Mouse (Mus musculus) G1E (cell line): Measurements from ENCODE around the gene Pbxip1. TPM values are rescaled to one million over a fixed set of nuclear protein-coding genes. Genes with fewer than 3 reads are reported as not detected.

Experiments
- ATAC-seq: 2 replicates; pipeline ENCODE4 v1.8.0; 2016; ENCODE audit warnings: mild to moderate bottlenecking; ENCODE audit not compliant: insufficient number of reproducible peaks, poor library complexity, low FRiP score, severe bottlenecking; ENCODE audit errors: extremely low read depth
- DNase-seq: peaks from one replicate; pipeline ENCODE4 v3.0.0; 2012; ENCODE audit warnings: low spot score
- H3K27me3 ChIP-seq: 2 replicates; pipeline ENCODE4 v1.6.1; 2012; ENCODE audit warnings: mild to moderate bottlenecking, low read length, inconsistent platforms; ENCODE audit not compliant: insufficient read depth
- H3K36me3 ChIP-seq: replicated peaks from 2 replicates; pipeline ENCODE3; 2012; ENCODE audit warnings: mild to moderate bottlenecking, inconsistent platforms
- H3K4me1 ChIP-seq: 2 replicates; pipeline ENCODE4 v1.6.1; 2012; ENCODE audit warnings: low read depth, low read length, inconsistent platforms, mixed read lengths; ENCODE audit not compliant: insufficient read depth
- H3K4me3 ChIP-seq: 2 replicates; pipeline ENCODE4 v1.5.1; 2012; ENCODE audit warnings: low read depth, mild to moderate bottlenecking, inconsistent platforms, low read length, moderate library complexity, mixed read lengths
- H3K9me3 ChIP-seq: replicated peaks from 2 replicates; pipeline ENCODE4 v1.6.1; 2012; ENCODE audit warnings: inconsistent platforms
- CTCF ChIP-seq: IDR thresholded peaks from 2 replicates; pipeline ENCODE4 v1.5.1; 2012; ENCODE audit warnings: low read depth, low read length, inconsistent platforms, mixed read lengths
- GATA1 ChIP-seq: IDR thresholded peaks from 2 replicates; pipeline ENCODE4 v1.6.1; 2012; ENCODE audit warnings: borderline replicate concordance, low read length, inconsistent platforms, mixed read lengths
- GATA2 ChIP-seq: IDR thresholded peaks from 2 replicates; pipeline ENCODE4 v1.6.1; 2012; ENCODE audit warnings: low read depth, low read length, inconsistent platforms, borderline replicate concordance
- POLR2AphosphoS5 ChIP-seq: IDR thresholded peaks from 2 replicates; pipeline ENCODE4 v1.6.1; 2012; ENCODE audit warnings: low read depth, low read length, inconsistent platforms; ENCODE audit not compliant: insufficient replicate concordance
- TAL1 ChIP-seq: conservative IDR thresholded peaks from 2 replicates; pipeline ENCODE4 v1.6.1; 2012; ENCODE audit warnings: low read depth, low read length, inconsistent platforms, mixed read lengths
- polyA plus RNA-seq: library from polyadenylated mRNA; stranded (reverse); fragments of >175 nt; gene quantifications from 2 replicates; pipeline ENCODE4 v1.2.3, GENCODE M21; 2012
- total RNA-seq, 2 experiments: library from RNA; stranded (forward) in 1 of 2; stranded (reverse) in 1 of 2; fragments of 200-1000 nt in 1 of 2; fragments of >200 nt in 1 of 2; fragmentation: Nextera tagmentation in 1 of 2; gene quantifications; 2 replicates each; pipeline ENCODE4 v1.2.3; 2014 to 2017

Pbxip1 gene
- total and polyA plus RNA-seq, 3 experiments, result 9.0 to 16.4 (median 12.1) TPM

- peak within 1 kb of the TSS; percentile 96 for H3K4me3 ChIP-seq
- TF ChIP-seq POLR2AphosphoS5, result no peak
- no peak for TF ChIP-seq CTCF
- no peak for TF ChIP-seq TAL1
- no peak for TF ChIP-seq GATA1
- no peak for TF ChIP-seq GATA2
- no peaks in the 10 kb centered on the region for H3K9me3 ChIP-seq
- ATAC-seq (peak; percentile 89), DNase-seq (peak; percentile 92)
- peaks cover 52% of the 10 kb centered on the region for H3K4me1 ChIP-seq
- no peaks in the 10 kb centered on the region for H3K27me3 ChIP-seq
- H3K36me3 ChIP-seq, result peaks cover 75% of the 10 kb centered on the region
These were observed 6.0 kb upstream of the Pbxip1 start, which contains the start of gene Pygo2 for GRCm38 (mm10) chr3:89430171-89431159. Pygo2 (plus strand) TSS chr3:89430214.

GRCm38 (mm10) chr3:89432606-89433005 is 3.9 kb upstream of the Pbxip1 start:
- ATAC-seq (no peak), DNase-seq (no peak)
- peaks cover 56% of the 10 kb centered on the region for H3K36me3 ChIP-seq
- no peaks in the 10 kb centered on the region for H3K9me3 ChIP-seq
- H3K4me3 ChIP-seq, result no peak overlapping the region
- H3K4me1 ChIP-seq, result peaks cover 52% of the 10 kb centered on the region
- TF ChIP-seq GATA1 (no peak), TAL1 (no peak), POLR2AphosphoS5 (no peak), CTCF (no peak), GATA2 (no peak)
- H3K27me3 ChIP-seq, result no peaks in the 10 kb centered on the region

GRCm38 (mm10) chr3:89434532-89434931 is 2.0 kb upstream of the Pbxip1 start:
- TF ChIP-seq GATA2, result no peak
- no peak for TF ChIP-seq TAL1
- no peak for TF ChIP-seq POLR2AphosphoS5
- no peak for TF ChIP-seq CTCF
- TF ChIP-seq GATA1, result no peak
- Histone ChIP-seq H3K4me1 (peaks cover 62% of the 10 kb centered on the region), H3K4me3 (no peak overlapping the region), H3K9me3 (no peaks in the 10 kb centered on the region), H3K36me3 (peaks cover 54% of the 10 kb centered on the region), H3K27me3 (no peaks in the 10 kb centered on the region)
- DNase-seq (no peak), ATAC-seq (no peak)

GRCm38 (mm10) chr3:89435041-89435440 is 1.5 kb upstream of the Pbxip1 start:
- Histone ChIP-seq H3K27me3 (no peaks in the 10 kb centered on the region), H3K4me1 (peaks cover 60% of the 10 kb centered on the region), H3K4me3 (no peak overlapping the region), H3K9me3 (no peaks in the 10 kb centered on the region), H3K36me3 (peaks cover 58% of the 10 kb centered on the region)
- ATAC-seq (no peak), DNase-seq (no peak)
- TF ChIP-seq GATA2 (no peak), CTCF (no peak), GATA1 (no peak), TAL1 (no peak), POLR2AphosphoS5 (no peak)

DNA sequence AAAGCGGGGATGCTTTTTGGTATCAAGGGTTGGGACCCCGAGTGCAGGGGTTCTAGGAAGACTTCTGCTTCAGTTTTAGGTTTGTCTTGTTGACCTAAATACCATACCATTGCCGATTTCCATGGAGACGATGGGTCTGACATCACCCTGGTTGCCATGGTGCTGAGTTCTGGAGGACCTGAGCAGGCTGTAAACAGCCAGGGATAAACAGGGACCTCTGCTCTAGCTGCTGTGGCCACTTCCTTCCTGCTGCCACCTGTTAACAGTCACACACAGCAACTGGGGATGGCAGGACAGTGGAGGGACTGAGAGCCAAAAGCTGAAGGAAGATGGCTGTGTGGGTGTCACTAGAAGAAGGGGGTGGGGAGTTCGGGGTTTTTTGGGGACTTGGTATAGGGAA is 763 bp downstream of the Pbxip1 start:
- peak overlapping the region; percentile 68 for H3K4me3 ChIP-seq
- H3K27me3 ChIP-seq, result no peaks in the 10 kb centered on the region
- no peaks in the 10 kb centered on the region for H3K9me3 ChIP-seq
- no peak for ATAC-seq
- no peak for TF ChIP-seq POLR2AphosphoS5
- no peak for TF ChIP-seq GATA2
- TF ChIP-seq GATA1, result no peak
- TF ChIP-seq TAL1, result no peak
- no peak for TF ChIP-seq CTCF
- H3K4me1 ChIP-seq, result peaks cover 46% of the 10 kb centered on the region
- DNase-seq, result peak; percentile 8
- peaks cover 67% of the 10 kb centered on the region for H3K36me3 ChIP-seq

- ATAC-seq, result no peak
- H3K27me3 ChIP-seq, result no peaks in the 10 kb centered on the region
These were observed 4.2 kb downstream of the Pbxip1 start for GRCm38 (mm10) chr3:89440691-89441090.

More at GRCm38 (mm10) chr3:89440691-89441090, 4.2 kb downstream of the Pbxip1 start:
- Histone ChIP-seq H3K36me3 (peaks cover 68% of the 10 kb centered on the region), H3K4me3 (no peak overlapping the region), H3K4me1 (peaks cover 30% of the 10 kb centered on the region), H3K9me3 (no peaks in the 10 kb centered on the region)
- TF ChIP-seq TAL1, result no peak
- TF ChIP-seq GATA1, result no peak
- TF ChIP-seq GATA2, result no peak
- TF ChIP-seq CTCF, result no peak
- no peak for TF ChIP-seq POLR2AphosphoS5
- no peak for DNase-seq
